31 mouse cellular contexts compared by ENCODE assay signal in genomic region chr4:98665884-98666283, GRCm38 (mm10).
DNase-seq lines count a peak whose midpoint lies in the region; ATAC-seq and TF ChIP-seq lines count a peak whose summit lies in the region.
"Had no signal": no experiment of that assay in that cellular context is flagged by ENCODE, and none has a peak within 500 bp of the region (broad histone marks: within the 10 kb centered on the region; RNA-seq: fewer than 3 reads in every experiment).

No protein-coding gene starts in this region.

- WGBS in cerebellum, adult 2 months: 9% methylated on average over 7 of the region's 7 CpGs

- H3K4me1 ChIP-seq in cerebellum, adult 2 months (ENCODE audit: control insufficient read depth, insufficient read depth, low read length): peaks cover 17% of the 10 kb centered on the region
- H3K4me1 ChIP-seq: hindbrain, embryonic 15.5 days; intestine, embryonic 15.5 days; midbrain, embryonic 13.5 days had no signal

- no peaks in the 10 kb centered on the region for H3K27me3 ChIP-seq in cerebellum, adult 2 months (ENCODE audit: control insufficient read depth, insufficient read depth, low read length)
- H3K27me3 ChIP-seq: CH12.LX; heart, embryonic 13.5 days; hindbrain, embryonic 15.5 days; intestine, embryonic 15.5 days; midbrain, embryonic 13.5 days had no signal

- no peak overlapping the region for H3K4me3 ChIP-seq in cerebellum, adult 2 months (replicated peaks; ENCODE audit: insufficient read depth, low read depth, low read length)
- H3K4me3 ChIP-seq: erythroblast, embryonic 14.5 days; heart, embryonic 13.5 days; hindbrain, embryonic 15.5 days; intestine, embryonic 15.5 days; midbrain, embryonic 13.5 days had no signal

- H3K27ac ChIP-seq in cerebellum, adult 2 months (ENCODE audit: insufficient read depth, low read length): peak overlapping the region; percentile 87; the same call in 1 of the 2 replicates
- H3K27ac ChIP-seq: heart, embryonic 13.5 days; hindbrain, embryonic 15.5 days; intestine, embryonic 15.5 days; kidney, postnatal 0 days; liver, embryonic 14.5 days; macrophage; midbrain, embryonic 13.5 days had no signal

- ATAC-seq in inflammation-experienced regulatory T-cells, adult 6 months: no peak
- ATAC-seq: activated CD4-positive, CD25-positive, alpha-beta regulatory T cell, adult 4 months; forebrain, embryonic 16.5 days; intestine, embryonic 15.5 days; midbrain, embryonic 13.5 days had no signal

- no peak for TF ChIP-seq POLR2A in cerebellum, adult 2 months (IDR thresholded peaks at IDR 0.05; ENCODE audit: borderline replicate concordance, insufficient read depth, low read length)

- DNase-seq in adrenal gland, postnatal 25 days: peak; percentile 8
- DNase-seq in adrenal gland, adult 8-10 months: no peak
- peak; percentile 88 for DNase-seq in brain, adult 2 months (ENCODE audit: low read depth, low spot score)
- peak; percentile 87 for DNase-seq in cerebellum, adult 2 months
- peak; percentile 85 to 86 for DNase-seq in cerebellum, postnatal 14 days
- DNase-seq in neural tube, embryonic 10.5 days (ENCODE audit: extremely low spot score, low spot score): no peak
- DNase-seq in spleen, adult 12 weeks (ENCODE audit: low spot score): no peak
- DNase-seq: adrenal gland, adult 2 months; gastrocnemius, postnatal 14 days; heart, postnatal 10 days; kidney, adult 2 months; kidney, postnatal 4 days; layer of hippocampus, postnatal 36 days; liver; lung, adult 2 months; lung, postnatal 10 days; right cerebral cortex, postnatal 14 days; thymus, adult 18-20 months; thymus, postnatal 25 days had no signal

- TF ChIP-seq CTCF in cerebellum, adult 2 months (IDR thresholded peaks at IDR 0.05; ENCODE audit: borderline replicate concordance, insufficient read depth, low read depth, low read length): no peak

Comparison
In these comparisons a context has a peak if more than half of its experiments do, and no peak if none do; other contexts are left out.
1. DNase-seq: peak in adrenal gland, postnatal 25 days (single experiment), brain, adult 2 months (single experiment), cerebellum, adult 2 months (2 of 2) and cerebellum, postnatal 14 days (2 of 2); none in adrenal gland, adult 8-10 months (single experiment), neural tube, embryonic 10.5 days (single experiment) and spleen, adult 12 weeks (single experiment).